Mouse (Mus musculus) NIH3T3 (cell line): ENCODE results near the gene Rxrb.

Experiments used
- DNase-seq: peaks from one replicate; pipeline ENCODE4 v3.0.0-alpha.2; 2012; ENCODE audit warnings: low read depth

Rxrb gene

GRCm38 (mm10) chr17:34047404-34048050 lies 15.9 kb downstream of the Rxrb start:
- no peak for DNase-seq

GRCm38 (mm10) chr17:34057224-34057623 lies 25.6 kb downstream of the Rxrb start:
- no peak for DNase-seq

GRCm38 (mm10) chr17:34068864-34069263 lies 37.3 kb downstream of the Rxrb start:
- DNase-seq = no peak

- no peak for DNase-seq
Observed at GRCm38 (mm10) chr17:34072091-34072490, 40.5 kb downstream of the Rxrb start.

- peak; percentile 85 for DNase-seq
Observed at GRCm38 (mm10) chr17:34075271-34075670, 43.7 kb downstream of the Rxrb start.

- DNase-seq = peak; percentile 93
Observed at GRCm38 (mm10) chr17:34077549-34077948, 45.9 kb downstream of the Rxrb start.

GRCm38 (mm10) chr17:34078148-34078547 lies 46.5 kb downstream of the Rxrb start:
- no peak for DNase-seq

GRCm38 (mm10) chr17:34079002-34079401 lies 47.4 kb downstream of the Rxrb start:
- no peak for DNase-seq

GRCm38 (mm10) chr17:34079621-34080020 lies 48.0 kb downstream of the Rxrb start:
- peak; percentile 61 for DNase-seq

- DNase-seq = no peak
Observed at GRCm38 (mm10) chr17:34083104-34083503, 51.5 kb downstream of the Rxrb start.

- DNase-seq = no peak
Observed at GRCm38 (mm10) chr17:34087386-34087785, 55.8 kb downstream of the Rxrb start.
